ENCODE assay signal across 9 mouse cellular contexts in the genomic region with DNA sequence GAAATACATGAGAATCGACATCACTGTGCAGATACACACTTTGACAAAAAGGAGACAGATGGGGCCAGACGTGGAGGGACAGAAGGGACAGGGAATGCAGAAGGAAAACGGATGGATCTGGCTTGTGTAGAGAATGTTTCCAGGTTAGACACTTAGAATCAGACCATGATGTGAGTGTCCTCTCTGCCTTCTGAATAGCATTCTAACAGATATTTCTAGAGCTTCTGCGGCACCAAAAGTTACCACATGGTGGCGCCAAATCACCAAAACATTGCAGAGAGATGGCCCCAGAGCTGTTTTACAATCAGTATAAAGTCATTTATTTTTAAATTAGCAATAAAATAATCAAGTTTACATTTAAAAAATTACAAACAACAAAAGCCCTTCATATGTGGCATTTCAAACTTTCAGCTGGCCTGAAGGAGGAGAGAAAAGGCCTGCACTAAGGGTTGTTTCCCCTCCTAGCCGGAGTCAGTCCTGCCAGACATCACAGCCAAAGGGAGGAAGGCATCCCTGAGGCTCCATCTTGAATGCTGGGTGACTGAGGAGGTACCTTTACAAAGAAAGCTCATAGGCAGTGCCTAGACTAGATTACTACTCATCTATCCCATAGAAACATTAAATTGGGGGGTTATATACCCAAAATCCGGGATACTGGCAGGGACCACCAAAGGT. TPM values are rescaled to one million over a fixed set of nuclear protein-coding genes. Genes with fewer than 3 reads are reported as not detected.
A peak's percentile ranks its signal among the peaks of the same experiment; 100 is the strongest.
DNase-seq lines count a peak whose midpoint lies in the region; ATAC-seq and TF ChIP-seq lines count a peak whose summit lies in the region.
"Had no signal": no experiment of that assay in that cellular context is flagged by ENCODE, and none has a peak within 500 bp of the region (broad histone marks: within the 10 kb centered on the region; RNA-seq: fewer than 3 reads in every experiment).

No protein-coding gene starts in this region.

- peaks cover 2% of the 10 kb centered on the region; the same call in 1 of the 2 replicates for H3K36me3 ChIP-seq in heart, embryonic 11.5 days (ENCODE audit: control insufficient read depth, insufficient read depth, low read length)
- peaks cover 42% of the 10 kb centered on the region for H3K36me3 ChIP-seq in hindbrain, embryonic 14.5 days (replicated peaks; ENCODE audit: control insufficient read depth, insufficient read depth)
- H3K36me3 ChIP-seq in midbrain, embryonic 15.5 days (replicated peaks) = peaks cover 11% of the 10 kb centered on the region; the same call in 1 of the 2 replicates
- H3K36me3 ChIP-seq in spleen, adult 2 months (ENCODE audit: control insufficient read depth, insufficient read depth, low read length) = peaks cover 10% of the 10 kb centered on the region

- no peak overlapping the region for H3K9ac ChIP-seq in heart, embryonic 11.5 days (ENCODE audit: low read depth, low read length)
- H3K9ac ChIP-seq in hindbrain, embryonic 14.5 days = no peak overlapping the region
- no peak overlapping the region for H3K9ac ChIP-seq in midbrain, embryonic 15.5 days
- H3K9ac ChIP-seq: limb, embryonic 12.5 days had no signal

- H3K9me3 ChIP-seq in heart, embryonic 11.5 days (replicated peaks; ENCODE audit: control insufficient read depth, low read length) = no peaks in the 10 kb centered on the region
- no peaks in the 10 kb centered on the region for H3K9me3 ChIP-seq in hindbrain, embryonic 14.5 days (ENCODE audit: control insufficient read depth, low read length)
- no peaks in the 10 kb centered on the region for H3K9me3 ChIP-seq in midbrain, embryonic 15.5 days
- H3K9me3 ChIP-seq: limb, embryonic 12.5 days had no signal

- TF ChIP-seq CTCF in spleen, adult 2 months (IDR thresholded peaks at IDR 0.05; ENCODE audit: extremely low read depth, insufficient read depth, insufficient read length, insufficient replicate concordance) = peak; percentile 32; the same call in 1 of the 2 replicates

- intact Hi-C loops in left cerebral cortex, postnatal 25 days (cut with DNase I) = loop anchor here (2.0 to 5.0 kb wide), 3 partner anchors 41 to 230 kb away; a partner anchor contains a TSS

- no peak overlapping the region for H3K27ac ChIP-seq in heart, embryonic 11.5 days (ENCODE audit: low read depth, low read length)
- H3K27ac ChIP-seq in hindbrain, embryonic 14.5 days = no peak overlapping the region
- H3K27ac ChIP-seq in midbrain, embryonic 15.5 days = no peak overlapping the region
- no peak overlapping the region for H3K27ac ChIP-seq in spleen, adult 2 months (ENCODE audit: insufficient read depth, low read length)
- H3K27ac ChIP-seq: limb, embryonic 12.5 days had no signal

- WGBS in heart, embryonic 11.5 days (ENCODE audit: insufficient replicate concordance) = 58% methylated on average over 7 of the region's 7 CpGs
- 58% methylated on average over 7 of the region's 7 CpGs for WGBS in hindbrain, embryonic 14.5 days
- 60% methylated on average over 7 of the region's 7 CpGs for WGBS in midbrain, embryonic 15.5 days
- WGBS in spleen, adult 2 months = 67% methylated on average over 7 of the region's 7 CpGs

- no peak overlapping the region for H3K4me2 ChIP-seq in heart, embryonic 11.5 days
- no peak overlapping the region for H3K4me2 ChIP-seq in hindbrain, embryonic 14.5 days (replicated peaks)
- H3K4me2 ChIP-seq in midbrain, embryonic 15.5 days = no peak overlapping the region
- H3K4me2 ChIP-seq: limb, embryonic 12.5 days had no signal

- no peak overlapping the region for H3K4me3 ChIP-seq in heart, embryonic 11.5 days (ENCODE audit: low read depth, low read length)
- no peak overlapping the region for H3K4me3 ChIP-seq in hindbrain, embryonic 14.5 days (replicated peaks; ENCODE audit: low read length)
- no peak overlapping the region for H3K4me3 ChIP-seq in midbrain, embryonic 15.5 days
- H3K4me3 ChIP-seq in spleen, adult 2 months (ENCODE audit: extremely low read depth, insufficient read depth, insufficient read length) = no peak overlapping the region
- H3K4me3 ChIP-seq: limb, embryonic 12.5 days had no signal

- no peak for TF ChIP-seq POLR2A in spleen, adult 2 months (IDR thresholded peaks at IDR 0.05; ENCODE audit: low read depth, low read length)

- peak; percentile 69 for DNase-seq in heart, adult 8-10 months (ENCODE audit: low spot score)
- peak; percentile 72 for DNase-seq in brain, adult 2 months (ENCODE audit: low read depth, low spot score)
- DNase-seq in fibroblast of lung, adult 2 months (ENCODE audit: low read depth) = peak; percentile 25
- peak; percentile 86 for DNase-seq in hindbrain, embryonic 14.5 days (ENCODE audit: low spot score)
- DNase-seq in left cerebral cortex, postnatal 25 days (ENCODE audit: low spot score in 2 of 2) = peak; percentile 66 to 74
- peak in 1 of 2 experiments; percentile 52 for DNase-seq in spleen, adult 2 months (ENCODE audit: low read depth in 1 of 2, low spot score in 2 of 2)

- H3K4me1 ChIP-seq in heart, embryonic 11.5 days (ENCODE audit: control insufficient read depth, insufficient read depth, low read length) = no peaks in the 10 kb centered on the region
- no peaks in the 10 kb centered on the region for H3K4me1 ChIP-seq in hindbrain, embryonic 14.5 days (replicated peaks; ENCODE audit: control insufficient read depth, insufficient read depth, low read length)
- H3K4me1 ChIP-seq in midbrain, embryonic 15.5 days = no peaks in the 10 kb centered on the region
- H3K4me1 ChIP-seq in spleen, adult 2 months (ENCODE audit: control insufficient read depth, insufficient read depth, insufficient read length) = no peaks in the 10 kb centered on the region
- H3K4me1 ChIP-seq: limb, embryonic 12.5 days had no signal

- ATAC-seq in heart, embryonic 11.5 days (replicated peaks; ENCODE audit: insufficient number of reproducible peaks, low FRiP score, low TSS enrichment) = no peak
- peak; percentile 34; the same call in 1 of the 2 replicates for ATAC-seq in hindbrain, embryonic 14.5 days (ENCODE audit: low FRiP score)
- peak; percentile 70 for ATAC-seq in midbrain, embryonic 15.5 days (replicated peaks)

- H3K27me3 ChIP-seq in heart, embryonic 11.5 days (ENCODE audit: control insufficient read depth, insufficient read depth, low read length) = no peaks in the 10 kb centered on the region
- no peaks in the 10 kb centered on the region for H3K27me3 ChIP-seq in hindbrain, embryonic 14.5 days (ENCODE audit: control insufficient read depth, insufficient read depth, low read length)
- H3K27me3 ChIP-seq in midbrain, embryonic 15.5 days (replicated peaks) = no peaks in the 10 kb centered on the region
- no peaks in the 10 kb centered on the region for H3K27me3 ChIP-seq in spleen, adult 2 months (ENCODE audit: control insufficient read depth, insufficient read depth, low read length)
- H3K27me3 ChIP-seq: limb, embryonic 12.5 days had no signal

RNA-seq across cellular contexts. Expression of a gene that starts 7.1 kb away (rescaled TPM):
- 100 to 1,000 TPM; 105 to 122 (median 115) TPM for total RNA-seq in heart, adult 8-10 months (2022)
- 78.5 and 82.0 TPM in 2 replicates for polyA plus RNA-seq in heart, embryonic 11.5 days (2014; fragmentation: Nextera tagmentation; extraction: Ambion mirVana)
- 50.8 and 53.1 TPM in 2 replicates for polyA plus RNA-seq in hindbrain, embryonic 14.5 days (2014; fragmentation: Nextera tagmentation; extraction: Ambion mirVana)
- total RNA-seq in left cerebral cortex, postnatal 25 days (2021) = 10 to 100 TPM; 38.4 to 39.8 TPM
- polyA plus RNA-seq in midbrain, embryonic 15.5 days (2015; fragmentation: Nextera tagmentation; extraction: Ambion mirVana) = 40.9 and 42.7 TPM in 2 replicates
- polyA plus RNA-seq in spleen, adult 2 months (2012; rRNA removed) = 4.1 and 5.4 TPM in 2 replicates

RNA-seq across cellular contexts. Expression of a gene that starts 30.0 kb away (rescaled TPM):
- not detected for total RNA-seq in heart, adult 8-10 months (2022)
- not detected in 2 replicates for polyA plus RNA-seq in heart, embryonic 11.5 days (2014; fragmentation: Nextera tagmentation; extraction: Ambion mirVana)
- polyA plus RNA-seq in hindbrain, embryonic 14.5 days (2014; fragmentation: Nextera tagmentation; extraction: Ambion mirVana) = not detected in 2 replicates
- total RNA-seq in left cerebral cortex, postnatal 25 days (2021) = not detected
- not detected in 2 replicates for polyA plus RNA-seq in midbrain, embryonic 15.5 days (2015; fragmentation: Nextera tagmentation; extraction: Ambion mirVana)
- not detected in 2 replicates for polyA plus RNA-seq in spleen, adult 2 months (2012; rRNA removed)
- polyA plus RNA-seq: limb, embryonic 12.5 days had no signal

RNA-seq across cellular contexts. Expression of a gene that starts 41.9 kb away (rescaled TPM):
- total RNA-seq in heart, adult 8-10 months (2022) = 1 to 10 TPM; 3.0 to 5.4 (median 3.4) TPM
- polyA plus RNA-seq in heart, embryonic 11.5 days (2014; fragmentation: Nextera tagmentation; extraction: Ambion mirVana) = 8.3 and 9.9 TPM in 2 replicates
- polyA plus RNA-seq in hindbrain, embryonic 14.5 days (2014; fragmentation: Nextera tagmentation; extraction: Ambion mirVana) = 20.3 and 20.6 TPM in 2 replicates
- total RNA-seq in left cerebral cortex, postnatal 25 days (2021) = 10 to 100 TPM; 20.9 to 21.6 TPM
- polyA plus RNA-seq in midbrain, embryonic 15.5 days (2015; fragmentation: Nextera tagmentation; extraction: Ambion mirVana) = 28.9 and 34.2 TPM in 2 replicates
- polyA plus RNA-seq in spleen, adult 2 months (2012; rRNA removed) = 1.9 and 2.0 TPM in 2 replicates
